Mouse (Mus musculus): ENCODE data around the gene Ttll5. TPM values are rescaled to one million over a fixed set of nuclear protein-coding genes. Genes with fewer than 3 reads are reported as not detected.
A peak's percentile ranks its signal among the peaks of the same experiment; 100 is the strongest.

Ttll5 gene
- polyA plus RNA-seq, 1 experiment from 2014 or later, result 15.5 TPM

DNA sequence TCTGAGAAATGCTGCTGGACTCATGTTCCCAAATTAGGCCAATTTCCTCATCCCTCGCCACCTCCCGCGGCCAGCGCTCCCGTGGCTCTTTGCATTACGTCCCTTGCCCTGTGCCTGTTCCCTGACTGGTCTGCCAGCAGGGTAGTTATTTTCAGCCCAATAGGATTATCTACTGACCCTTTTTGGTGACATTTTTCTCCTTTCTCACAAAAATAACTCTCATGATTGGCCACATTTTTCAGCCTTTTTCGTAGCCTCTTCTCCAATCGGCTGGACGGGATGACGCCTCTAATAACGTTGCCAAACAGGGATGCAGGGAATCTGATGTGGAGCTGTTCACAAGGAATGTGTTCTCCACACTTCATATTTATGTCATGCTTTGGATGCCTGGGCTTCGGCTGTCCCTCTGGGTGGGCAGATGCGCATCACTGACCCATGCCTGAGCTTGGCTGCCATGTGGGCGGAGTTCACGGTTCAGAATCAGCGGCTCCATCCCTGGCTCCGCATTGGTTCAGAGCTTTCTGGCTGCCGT, 267.2 kb downstream of the Ttll5 start:
- ATAC-seq (no peak), DNase-seq (ENCODE audit: low spot score) (no peak)
- no peaks in the 10 kb centered on the region for H3K4me1 ChIP-seq (ENCODE audit: control insufficient read depth, insufficient read depth, low read length)
- 28% methylated on average over 18 of the region's 18 CpGs for WGBS
- H3K9ac ChIP-seq (ENCODE audit: low read length), result no peak overlapping the region
- H3K27ac ChIP-seq (ENCODE audit: low read depth, low read length), result no peak overlapping the region
- H3K4me2 ChIP-seq (ENCODE audit: low read length), result no peak overlapping the region
- peaks cover 9% of the 10 kb centered on the region; the same call in 1 of the 2 replicates for H3K36me3 ChIP-seq (ENCODE audit: control insufficient read depth, insufficient read depth, low read length)
- no peaks in the 10 kb centered on the region for H3K27me3 ChIP-seq (replicated peaks; ENCODE audit: control insufficient read depth, insufficient read depth, low read length)
- no peak overlapping the region for H3K4me3 ChIP-seq (ENCODE audit: low read depth, low read length)
- H3K9me3 ChIP-seq (replicated peaks; ENCODE audit: control insufficient read depth, low read length), result no peaks in the 10 kb centered on the region

DNA sequence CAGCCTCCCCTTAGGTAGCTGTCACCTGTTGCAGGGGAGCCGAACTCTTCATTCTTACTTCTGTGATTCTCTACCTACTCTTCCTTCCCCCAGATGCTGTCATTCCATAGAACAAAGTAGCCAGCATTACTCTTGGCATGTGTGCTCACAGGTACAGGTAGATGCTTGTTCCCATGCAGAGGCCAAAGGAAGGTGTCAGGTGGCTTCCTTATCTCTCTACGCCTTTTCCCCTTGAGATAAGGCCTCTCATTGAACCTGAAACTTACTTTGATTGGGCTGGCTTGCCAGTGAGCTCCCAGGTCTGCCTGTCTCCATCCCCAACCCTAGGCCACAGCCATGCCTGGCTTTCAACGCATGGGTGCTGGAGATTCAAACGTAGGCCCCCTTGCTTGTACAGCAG, 269.6 kb downstream of the Ttll5 start:
- no peak for ATAC-seq
- no peaks in the 10 kb centered on the region for H3K4me1 ChIP-seq (ENCODE audit: control insufficient read depth, insufficient read depth, low read length)
- H3K4me2 ChIP-seq (ENCODE audit: low read length), result no peak overlapping the region
- H3K36me3 ChIP-seq (ENCODE audit: control insufficient read depth, insufficient read depth, low read length), result peaks cover 4% of the 10 kb centered on the region; the same call in 1 of the 2 replicates
- DNase-seq (ENCODE audit: low spot score), result no peak
- H3K9me3 ChIP-seq (replicated peaks; ENCODE audit: control insufficient read depth, low read length), result no peaks in the 10 kb centered on the region
- no peak overlapping the region for H3K9ac ChIP-seq (ENCODE audit: low read length)
- H3K27me3 ChIP-seq (replicated peaks; ENCODE audit: control insufficient read depth, insufficient read depth, low read length), result no peaks in the 10 kb centered on the region
- WGBS, result 93% methylated on average over 4 of the region's 4 CpGs
- H3K27ac ChIP-seq (ENCODE audit: low read depth, low read length), result no peak overlapping the region
- no peak overlapping the region for H3K4me3 ChIP-seq (ENCODE audit: low read depth, low read length)

DNA sequence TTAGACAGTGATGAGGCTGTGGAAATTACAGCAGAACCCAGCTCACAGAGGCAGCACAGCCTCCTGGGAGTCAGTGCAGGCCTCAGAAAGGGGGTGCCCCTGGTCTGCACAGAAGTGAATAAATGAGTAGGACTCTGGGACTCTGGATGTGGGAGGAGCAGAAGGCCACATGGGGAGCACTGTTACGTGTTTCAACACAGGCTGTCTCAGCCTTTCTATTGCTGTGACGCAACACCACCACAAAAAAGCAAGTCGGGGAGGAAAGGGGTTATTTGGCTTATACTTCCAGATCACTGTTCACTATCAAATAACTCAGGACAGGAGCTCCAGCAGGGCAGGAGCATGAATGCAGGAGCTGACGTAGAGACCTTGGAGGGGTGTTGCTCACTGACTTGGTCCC, 271.3 kb downstream of the Ttll5 start:
- Histone ChIP-seq H3K27me3 (replicated peaks; ENCODE audit: control insufficient read depth, insufficient read depth, low read length) (no peaks in the 10 kb centered on the region), H3K4me2 (ENCODE audit: low read length) (no peak overlapping the region), H3K4me1 (ENCODE audit: control insufficient read depth, insufficient read depth, low read length) (no peaks in the 10 kb centered on the region), H3K36me3 (ENCODE audit: control insufficient read depth, insufficient read depth, low read length) (no peaks in the 10 kb centered on the region), H3K27ac (ENCODE audit: low read depth, low read length) (no peak overlapping the region), H3K9me3 (replicated peaks; ENCODE audit: control insufficient read depth, low read length) (no peaks in the 10 kb centered on the region), H3K4me3 (ENCODE audit: low read depth, low read length) (no peak overlapping the region), H3K9ac (ENCODE audit: low read length) (no peak overlapping the region)
- 92% methylated on average over 4 of the region's 4 CpGs for WGBS
- no peak for ATAC-seq
- no peak for DNase-seq (ENCODE audit: low spot score)

DNA sequence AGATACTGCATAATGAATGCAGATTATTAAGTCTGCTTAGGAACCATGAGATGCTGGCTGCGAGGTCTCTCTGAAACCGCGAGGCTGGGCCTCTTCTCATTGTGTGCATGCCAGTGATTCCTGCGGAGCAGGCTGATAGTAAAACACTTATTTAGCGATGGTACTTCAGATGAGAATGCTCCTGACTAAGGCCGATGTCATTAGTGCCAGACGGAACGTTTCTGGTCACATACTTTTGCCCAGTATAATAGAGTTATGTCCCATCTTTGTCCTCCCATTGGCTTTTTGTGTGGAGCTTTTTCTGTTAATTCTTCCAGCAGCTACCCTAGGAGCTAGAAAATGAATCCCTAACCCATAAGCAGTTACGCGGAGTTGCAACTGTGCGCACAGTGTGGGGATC, 273.3 kb downstream of the Ttll5 start:
- DNase-seq (ENCODE audit: low spot score), result no peak
- WGBS, result 67% methylated on average over 11 of the region's 11 CpGs
- no peak for ATAC-seq
- H3K4me1 ChIP-seq (ENCODE audit: control insufficient read depth, insufficient read depth, low read length), result peaks cover 2% of the 10 kb centered on the region; the same call in 1 of the 2 replicates
- H3K9me3 ChIP-seq (replicated peaks; ENCODE audit: control insufficient read depth, low read length), result no peaks in the 10 kb centered on the region
- H3K27me3 ChIP-seq (replicated peaks; ENCODE audit: control insufficient read depth, insufficient read depth, low read length), result no peaks in the 10 kb centered on the region
- H3K9ac ChIP-seq (ENCODE audit: low read length), result no peak overlapping the region
- no peaks in the 10 kb centered on the region for H3K36me3 ChIP-seq (ENCODE audit: control insufficient read depth, insufficient read depth, low read length)
- H3K4me2 ChIP-seq (ENCODE audit: low read length), result no peak overlapping the region
- H3K27ac ChIP-seq (ENCODE audit: low read depth, low read length), result no peak overlapping the region
- H3K4me3 ChIP-seq (ENCODE audit: low read depth, low read length), result no peak overlapping the region

DNA sequence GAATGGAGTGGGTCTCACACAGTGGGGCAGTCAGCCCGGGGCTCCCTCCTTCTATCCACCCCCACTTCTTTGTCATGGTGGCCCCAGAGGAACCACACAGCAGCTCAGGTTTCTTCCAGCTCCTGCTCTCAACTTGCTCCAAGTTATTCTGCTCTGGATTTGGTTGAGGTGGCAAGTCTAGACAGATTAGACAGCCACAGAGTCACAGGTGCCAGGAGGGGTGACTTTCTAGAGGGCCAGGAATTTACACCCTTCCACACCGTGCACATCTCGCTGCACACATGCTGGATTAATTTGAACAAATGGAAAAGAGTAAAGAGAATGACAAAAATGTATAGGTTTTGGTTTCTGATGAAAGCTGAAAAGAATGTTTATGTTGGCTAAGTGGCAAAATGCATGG, 276.3 kb downstream of the Ttll5 start:
- Histone ChIP-seq H3K4me3 (ENCODE audit: low read depth, low read length) (no peak overlapping the region), H3K9me3 (replicated peaks; ENCODE audit: control insufficient read depth, low read length) (no peaks in the 10 kb centered on the region), H3K36me3 (ENCODE audit: control insufficient read depth, insufficient read depth, low read length) (no peaks in the 10 kb centered on the region), H3K27ac (ENCODE audit: low read depth, low read length) (no peak overlapping the region), H3K4me1 (ENCODE audit: control insufficient read depth, insufficient read depth, low read length) (peaks cover 15% of the 10 kb centered on the region), H3K27me3 (replicated peaks; ENCODE audit: control insufficient read depth, insufficient read depth, low read length) (no peaks in the 10 kb centered on the region), H3K9ac (ENCODE audit: low read length) (no peak overlapping the region), H3K4me2 (ENCODE audit: low read length) (no peak overlapping the region)
- DNase-seq (ENCODE audit: low spot score), result no peak
- ATAC-seq, result no peak
- WGBS, result 84% methylated on average over 3 of the region's 3 CpGs

DNA sequence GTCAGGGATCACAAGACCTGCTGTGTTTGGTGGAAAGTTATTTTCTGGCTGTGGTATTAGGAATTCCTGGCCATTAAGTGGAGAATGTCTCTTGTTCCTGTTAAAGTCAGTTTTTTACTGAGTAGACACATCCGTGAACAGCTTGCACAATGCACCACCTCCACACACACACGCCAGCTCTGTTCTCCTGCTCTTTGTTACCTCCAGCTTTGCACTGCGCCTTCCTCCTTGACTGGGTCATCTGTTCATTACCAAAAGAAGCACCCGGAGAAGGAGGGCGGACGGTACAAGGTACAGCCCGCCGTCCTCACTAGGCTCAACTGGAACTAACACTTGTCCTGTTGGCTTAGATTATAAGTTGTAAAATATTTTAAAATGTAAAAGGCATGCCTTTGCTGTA, 278.2 kb downstream of the Ttll5 start:
- DNase-seq (ENCODE audit: low spot score), result no peak
- no peak for ATAC-seq
- Histone ChIP-seq H3K4me1 (ENCODE audit: control insufficient read depth, insufficient read depth, low read length) (peaks cover 15% of the 10 kb centered on the region), H3K4me3 (ENCODE audit: low read depth, low read length) (no peak overlapping the region), H3K27ac (ENCODE audit: low read depth, low read length) (no peak overlapping the region), H3K9me3 (replicated peaks; ENCODE audit: control insufficient read depth, low read length) (no peaks in the 10 kb centered on the region), H3K36me3 (ENCODE audit: control insufficient read depth, insufficient read depth, low read length) (no peaks in the 10 kb centered on the region), H3K4me2 (ENCODE audit: low read length) (no peak overlapping the region), H3K9ac (ENCODE audit: low read length) (no peak overlapping the region), H3K27me3 (replicated peaks; ENCODE audit: control insufficient read depth, insufficient read depth, low read length) (no peaks in the 10 kb centered on the region)
- WGBS, result 77% methylated on average over 8 of the region's 8 CpGs

DNA sequence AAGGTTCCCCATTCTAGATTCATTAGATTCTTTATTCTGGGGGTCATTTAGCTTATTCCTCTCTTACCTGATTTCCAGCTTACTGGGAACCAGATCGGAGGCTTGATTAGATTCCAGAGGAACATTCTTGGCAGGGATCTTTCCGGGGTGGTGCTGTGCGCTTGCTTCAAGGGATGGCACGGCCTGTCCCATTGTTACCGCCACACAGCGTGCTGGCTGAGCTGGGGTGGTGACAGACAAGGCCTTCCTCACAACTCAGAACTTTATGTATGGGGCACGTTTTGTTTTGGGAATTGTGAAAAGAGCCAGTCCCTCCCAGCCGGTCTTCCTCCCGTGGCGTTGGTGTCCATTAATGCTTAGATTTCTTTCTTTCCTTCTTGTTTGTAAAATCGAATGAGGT, 278.9 kb downstream of the Ttll5 start:
- Histone ChIP-seq H3K9ac (ENCODE audit: low read length) (peak overlapping the region; percentile 44; the same call in 1 of the 2 replicates), H3K27ac (ENCODE audit: low read depth, low read length) (peak overlapping the region; percentile 15), H3K4me3 (ENCODE audit: low read depth, low read length) (no peak overlapping the region), H3K9me3 (replicated peaks; ENCODE audit: control insufficient read depth, low read length) (no peaks in the 10 kb centered on the region), H3K4me2 (ENCODE audit: low read length) (no peak overlapping the region), H3K4me1 (ENCODE audit: control insufficient read depth, insufficient read depth, low read length) (peaks cover 15% of the 10 kb centered on the region), H3K36me3 (ENCODE audit: control insufficient read depth, insufficient read depth, low read length) (no peaks in the 10 kb centered on the region), H3K27me3 (replicated peaks; ENCODE audit: control insufficient read depth, insufficient read depth, low read length) (no peaks in the 10 kb centered on the region)
- peak; percentile 48; the same call in 1 of the 2 replicates for ATAC-seq
- DNase-seq (ENCODE audit: low spot score), result peak; percentile 50
- WGBS, result 23% methylated on average over 11 of the region's 11 CpGs

DNA sequence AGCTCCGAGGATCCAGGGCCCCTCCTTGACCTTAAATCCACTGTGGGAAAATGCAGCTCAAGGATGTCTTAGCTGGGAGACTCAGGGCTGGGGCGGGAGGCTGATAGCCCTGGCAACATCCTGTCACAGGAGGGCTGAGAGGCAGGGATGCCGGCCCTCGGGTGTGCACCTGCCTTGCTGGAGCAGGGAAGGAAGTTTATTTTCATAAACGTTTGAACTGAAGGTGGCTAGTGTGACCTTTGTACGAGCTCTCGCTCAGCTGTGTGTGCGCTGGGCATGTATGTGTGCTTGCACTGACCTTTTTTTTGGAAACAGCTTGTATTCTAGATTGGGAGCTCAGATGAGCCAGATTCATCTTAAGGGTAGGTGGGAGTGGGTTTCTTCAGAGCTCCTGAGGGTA, 279.4 kb downstream of the Ttll5 start:
- Histone ChIP-seq H3K4me1 (ENCODE audit: control insufficient read depth, insufficient read depth, low read length) (peaks cover 15% of the 10 kb centered on the region), H3K9me3 (replicated peaks; ENCODE audit: control insufficient read depth, low read length) (no peaks in the 10 kb centered on the region), H3K4me3 (ENCODE audit: low read depth, low read length) (no peak overlapping the region), H3K9ac (ENCODE audit: low read length) (peak overlapping the region; percentile 44), H3K27me3 (replicated peaks; ENCODE audit: control insufficient read depth, insufficient read depth, low read length) (no peaks in the 10 kb centered on the region), H3K27ac (ENCODE audit: low read depth, low read length) (peak overlapping the region; percentile 15), H3K36me3 (ENCODE audit: control insufficient read depth, insufficient read depth, low read length) (no peaks in the 10 kb centered on the region), H3K4me2 (ENCODE audit: low read length) (no peak overlapping the region)
- ATAC-seq (peak; percentile 29; the same call in 1 of the 2 replicates), DNase-seq (ENCODE audit: low spot score) (no peak)
- 44% methylated on average over 8 of the region's 8 CpGs for WGBS

DNA sequence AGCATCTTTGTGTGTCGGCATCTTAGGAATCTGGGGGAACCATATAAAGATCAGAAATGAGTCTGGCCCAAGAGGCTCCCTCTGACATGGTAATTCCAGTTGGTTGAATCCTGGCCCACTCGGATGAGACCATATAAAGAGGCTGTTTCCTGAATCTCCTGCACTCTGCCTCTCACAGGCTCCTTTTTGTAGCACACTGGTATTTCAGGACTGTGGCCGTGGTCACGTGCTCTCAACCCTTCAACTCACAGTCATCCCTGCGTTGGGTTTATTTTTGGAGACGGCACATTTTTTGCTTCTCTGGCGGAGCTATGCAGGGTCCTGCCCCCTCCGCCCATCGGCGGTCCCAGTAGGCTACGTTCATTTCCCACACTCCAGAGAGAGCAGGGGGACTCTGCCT, 279.8 kb downstream of the Ttll5 start:
- Histone ChIP-seq H3K27me3 (replicated peaks; ENCODE audit: control insufficient read depth, insufficient read depth, low read length) (no peaks in the 10 kb centered on the region), H3K4me1 (ENCODE audit: control insufficient read depth, insufficient read depth, low read length) (peaks cover 15% of the 10 kb centered on the region), H3K27ac (ENCODE audit: low read depth, low read length) (no peak overlapping the region), H3K36me3 (ENCODE audit: control insufficient read depth, insufficient read depth, low read length) (no peaks in the 10 kb centered on the region), H3K4me2 (ENCODE audit: low read length) (no peak overlapping the region), H3K9ac (ENCODE audit: low read length) (0 out of 2 replicates have a peak overlapping the region, but pooled peaks have one; percentile 44), H3K4me3 (ENCODE audit: low read depth, low read length) (no peak overlapping the region), H3K9me3 (replicated peaks; ENCODE audit: control insufficient read depth, low read length) (no peaks in the 10 kb centered on the region)
- ATAC-seq (no peak), DNase-seq (ENCODE audit: low spot score) (no peak)
- 82% methylated on average over 11 of the region's 11 CpGs for WGBS
